Mouse (Mus musculus) testis, adult 2 months (tissue): Measurements from ENCODE around the gene Adtrp.

Experiments
- CTCF ChIP-seq: fragments of 200-500 bp; IDR thresholded peaks from 2 replicates; pipeline ENCODE4 v1.5.1; 2012; ENCODE audit warnings: low read depth, mild to moderate bottlenecking, inconsistent platforms, low read length, moderate library complexity; ENCODE audit not compliant: control insufficient read depth, insufficient read depth, insufficient replicate concordance
- POLR2A ChIP-seq: fragments of 200-500 bp; IDR thresholded peaks from 2 replicates; pipeline ENCODE4 v1.6.1; 2012; ENCODE audit warnings: low read depth, mild to moderate bottlenecking, inconsistent platforms, low read length, moderate library complexity; ENCODE audit not compliant: control insufficient read depth

GRCm38 (mm10) chr13:41855206-41856185 lies 8.0 kb upstream of the Adtrp start:
- TF ChIP-seq POLR2A (no peak), CTCF (no peak)
